Mouse (Mus musculus) heart, embryonic 11.5 days (tissue): ENCODE measurements at regions not wholly inside any gene's neighbourhood (a gene's known extent, or its start where the extent isn't known, plus 50 kb on each side); places are given as distances from the start of the nearest gene placed in this dataset.

ENCODE experiments used
- ATAC-seq: fragments of 200-750 bp; cut with Nextera tagmentation; replicated peaks from 2 replicates; pipeline ENCODE4 v1.8.0; 2017; ENCODE audit warnings: moderate library complexity; ENCODE audit not compliant: insufficient number of reproducible peaks, low FRiP score, low TSS enrichment
- H3K27ac ChIP-seq: fragments of 300-500 bp; sonication (generic); 2 replicates; pipeline ENCODE4 v1.5.1; 2014; ENCODE audit warnings: mild to moderate bottlenecking, low read depth, low read length
- H3K27me3 ChIP-seq: fragments of 300-500 bp; sonication (generic); 2 replicates; pipeline ENCODE4 v1.6.1; 2014; ENCODE audit warnings: mild to moderate bottlenecking, low read length, mixed read lengths; ENCODE audit not compliant: control insufficient read depth, insufficient read depth
- H3K36me3 ChIP-seq: fragments of 300-500 bp; sonication (generic); 2 replicates; pipeline ENCODE4 v1.6.1; 2014; ENCODE audit warnings: mild to moderate bottlenecking, low read length, moderate library complexity, mixed read lengths; ENCODE audit not compliant: control insufficient read depth, insufficient read depth
- H3K4me1 ChIP-seq: fragments of 300-500 bp; sonication (generic); 2 replicates; pipeline ENCODE4 v1.6.1; 2014; ENCODE audit warnings: low read length; ENCODE audit not compliant: control insufficient read depth, insufficient read depth
- H3K4me2 ChIP-seq: fragments of 300-500 bp; sonication (generic); 2 replicates; pipeline ENCODE4 v1.6.1; 2014; ENCODE audit warnings: mild to moderate bottlenecking, moderate library complexity
- H3K4me3 ChIP-seq: fragments of 300-500 bp; sonication (generic); 2 replicates; pipeline ENCODE4 v1.5.1; 2014; ENCODE audit warnings: low read depth, low read length
- H3K9ac ChIP-seq: fragments of 300-500 bp; sonication (generic); 2 replicates; pipeline ENCODE4 v1.6.1; 2014; ENCODE audit warnings: mild to moderate bottlenecking, low read depth, low read length, moderate library complexity
- H3K9me3 ChIP-seq: fragments of 300-500 bp; sonication (generic); replicated peaks from 2 replicates; pipeline ENCODE4 v1.6.1; 2016; ENCODE audit warnings: low read length; ENCODE audit not compliant: control insufficient read depth
- whole genome bisulfite sequencing: fragments of 180-500 bp; shearing (Covaris S2); extraction: QIAGEN DNeasy Blood & Tissue Kit; methylation state at CpG from one replicate; pipeline ENCODE4 v1.1.7; 2014; ENCODE audit not compliant: insufficient replicate concordance; 5-methylcytosine and 5-hydroxymethylcytosine counted together

DNA sequence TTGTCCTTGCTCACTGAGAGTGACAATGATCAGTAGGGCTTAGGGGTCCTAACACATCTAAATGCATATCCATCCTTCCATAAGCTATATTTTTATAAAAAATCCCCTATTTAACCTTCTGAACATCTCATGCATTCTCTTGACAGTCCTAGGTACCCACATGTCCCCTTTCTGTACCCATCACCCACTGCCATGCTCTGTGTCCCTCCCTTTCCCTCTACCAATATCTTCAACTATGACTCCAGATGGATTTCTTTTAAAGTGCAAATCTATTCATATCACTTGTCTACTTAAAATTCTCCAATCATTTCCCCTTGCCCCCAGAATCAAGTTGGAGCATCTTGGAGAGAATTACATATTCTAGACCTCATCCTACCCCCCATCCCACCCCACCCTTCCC is 235.6 kb downstream of the Qdpr start:
- Histone ChIP-seq H3K9me3 (no peaks in the 10 kb centered on the region), H3K36me3 (no peaks in the 10 kb centered on the region), H3K9ac (no peak overlapping the region), H3K4me2 (no peak overlapping the region), H3K4me3 (no peak overlapping the region), H3K27me3 (no peaks in the 10 kb centered on the region), H3K27ac (no peak overlapping the region), H3K4me1 (no peaks in the 10 kb centered on the region)
- ATAC-seq = no peak

DNA sequence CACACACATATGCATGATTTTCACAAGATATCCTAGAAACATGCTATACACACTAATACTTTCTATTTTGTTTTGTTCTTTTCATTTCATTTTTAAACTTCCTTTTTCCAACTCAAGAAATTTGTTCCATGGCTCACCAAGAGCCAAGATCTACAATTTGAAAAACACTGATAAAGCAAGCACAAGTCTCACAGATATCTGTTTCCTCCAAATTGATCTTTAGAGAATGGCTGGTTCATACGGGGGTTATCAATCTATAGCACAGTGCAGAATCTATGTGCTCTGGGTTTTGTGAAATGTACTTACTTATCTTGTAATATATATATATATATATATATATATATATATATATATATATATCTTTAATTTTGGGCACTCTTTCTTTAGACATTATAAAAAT is 251.6 kb downstream of the Qdpr start:
- Histone ChIP-seq H3K4me1 (no peaks in the 10 kb centered on the region), H3K4me3 (no peak overlapping the region), H3K36me3 (no peaks in the 10 kb centered on the region), H3K9me3 (no peaks in the 10 kb centered on the region), H3K27ac (no peak overlapping the region), H3K4me2 (no peak overlapping the region), H3K27me3 (no peaks in the 10 kb centered on the region), H3K9ac (no peak overlapping the region)
- WGBS = 72% methylated on average over 1 of the region's 1 CpGs
- no peak for ATAC-seq

DNA sequence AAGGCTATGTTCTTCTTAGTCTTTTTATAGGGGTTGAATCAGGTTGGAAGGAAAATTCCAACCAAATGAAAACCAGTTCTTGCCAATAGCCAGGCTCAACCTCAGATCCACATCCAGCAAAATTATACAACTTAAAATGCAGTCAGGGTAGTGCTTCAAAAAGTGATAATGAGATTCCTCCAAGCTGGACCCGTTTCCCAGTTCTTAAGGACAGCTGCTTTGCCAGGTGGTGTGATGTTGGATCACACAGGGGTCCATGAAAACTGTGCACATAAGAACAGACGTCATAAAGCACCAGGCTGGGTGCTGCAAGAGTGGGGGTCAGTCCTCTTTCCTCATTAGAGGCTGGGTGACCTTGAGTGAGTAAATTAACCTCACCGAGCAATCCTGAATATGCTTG is 253.9 kb downstream of the Qdpr start:
- Histone ChIP-seq H3K4me3 (no peak overlapping the region), H3K9me3 (no peaks in the 10 kb centered on the region), H3K27ac (no peak overlapping the region), H3K27me3 (no peaks in the 10 kb centered on the region), H3K36me3 (no peaks in the 10 kb centered on the region), H3K4me2 (no peak overlapping the region), H3K4me1 (no peaks in the 10 kb centered on the region), H3K9ac (no peak overlapping the region)
- ATAC-seq = no peak
- 59% methylated on average over 3 of the region's 3 CpGs for WGBS

DNA sequence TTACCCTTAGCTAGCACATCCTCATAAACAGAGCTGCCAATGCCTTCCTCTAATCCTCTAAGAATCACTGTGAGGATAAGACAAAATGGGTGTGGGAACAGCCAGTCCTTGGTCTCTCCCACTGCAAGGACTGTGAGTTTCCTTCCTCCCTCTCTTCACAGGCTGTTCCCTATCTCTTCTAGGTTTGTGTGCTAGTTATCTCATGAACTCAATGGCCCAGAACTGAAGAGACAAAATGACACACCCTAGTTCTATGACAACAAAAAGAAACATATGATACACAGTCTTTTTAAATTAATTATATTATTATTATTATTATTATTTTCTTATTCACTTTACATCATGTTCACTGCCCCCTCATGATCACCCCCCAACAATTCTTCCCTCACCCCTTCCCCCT is 257.7 kb downstream of the Qdpr start:
- no peak overlapping the region for H3K9ac ChIP-seq
- no peak overlapping the region for H3K4me2 ChIP-seq
- no peaks in the 10 kb centered on the region for H3K36me3 ChIP-seq
- H3K9me3 ChIP-seq = no peaks in the 10 kb centered on the region
- H3K4me3 ChIP-seq = no peak overlapping the region
- H3K27ac ChIP-seq = no peak overlapping the region
- no peaks in the 10 kb centered on the region for H3K27me3 ChIP-seq
- no peaks in the 10 kb centered on the region for H3K4me1 ChIP-seq
- ATAC-seq = no peak

DNA sequence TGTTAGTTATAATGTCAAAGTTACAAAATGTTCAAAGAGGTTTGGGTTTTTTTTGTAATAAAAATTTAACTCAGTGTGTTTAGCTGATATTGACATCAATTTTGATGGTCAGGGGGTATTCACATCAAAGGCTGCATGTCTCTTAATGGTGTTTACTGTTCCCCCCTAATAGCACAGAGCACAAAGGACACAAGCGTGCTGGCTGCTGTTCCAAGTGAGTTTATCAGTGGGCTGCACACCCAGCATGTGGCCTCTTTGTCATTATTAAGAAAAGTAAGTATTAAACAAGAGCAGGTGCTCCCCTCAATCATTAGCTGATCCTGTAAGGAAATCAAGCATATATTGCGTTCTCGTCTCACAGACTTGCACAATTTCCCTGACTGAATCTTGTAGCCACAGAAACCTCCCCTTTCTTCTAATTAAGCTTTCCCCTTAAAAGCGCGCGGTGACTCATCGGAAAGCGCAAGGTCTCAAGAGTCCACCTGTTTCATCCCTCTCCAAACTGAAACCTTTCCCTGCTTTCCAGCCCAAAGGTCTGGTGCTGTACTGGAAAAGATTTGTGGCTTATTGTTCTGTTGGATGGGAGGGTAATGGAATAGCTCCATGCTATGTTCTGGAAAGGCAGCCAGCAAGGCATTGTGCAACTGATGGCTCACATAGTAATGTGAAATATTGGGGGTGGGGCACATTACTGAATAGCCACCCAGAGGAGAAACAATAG is 276.8 kb downstream of the Qdpr start:
- H3K27me3 ChIP-seq = no peaks in the 10 kb centered on the region
- no peak overlapping the region for H3K27ac ChIP-seq
- no peak overlapping the region for H3K9ac ChIP-seq
- H3K4me3 ChIP-seq = no peak overlapping the region
- no peak overlapping the region for H3K4me2 ChIP-seq
- no peak for ATAC-seq
- no peaks in the 10 kb centered on the region for H3K9me3 ChIP-seq
- H3K36me3 ChIP-seq = no peaks in the 10 kb centered on the region
- WGBS = 76% methylated on average over 8 of the region's 8 CpGs
- no peaks in the 10 kb centered on the region for H3K4me1 ChIP-seq

DNA sequence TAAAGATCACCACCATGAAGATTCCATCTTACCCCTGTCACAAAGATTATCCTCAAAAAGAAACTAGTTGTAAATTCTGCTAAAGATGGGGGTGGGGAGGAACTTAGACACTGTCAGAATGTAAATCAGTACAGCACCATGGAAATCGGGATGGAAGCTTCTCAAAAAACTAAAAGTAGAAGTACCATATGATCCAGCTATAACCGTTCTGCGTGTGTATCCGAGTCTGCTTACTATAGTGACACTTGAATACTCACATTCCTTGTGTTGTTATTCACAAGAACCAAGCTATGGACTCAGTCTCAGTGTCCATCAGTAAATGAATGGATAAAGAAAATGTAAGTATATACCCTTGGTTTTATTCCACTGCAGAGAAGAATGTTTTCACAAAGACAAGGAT is 290.8 kb downstream of the Qdpr start:
- no peak overlapping the region for H3K9ac ChIP-seq
- no peak overlapping the region for H3K27ac ChIP-seq
- ATAC-seq = no peak
- no peaks in the 10 kb centered on the region for H3K36me3 ChIP-seq
- no peaks in the 10 kb centered on the region for H3K9me3 ChIP-seq
- H3K4me2 ChIP-seq = no peak overlapping the region
- WGBS = 86% methylated on average over 4 of the region's 4 CpGs
- no peaks in the 10 kb centered on the region for H3K4me1 ChIP-seq
- no peak overlapping the region for H3K4me3 ChIP-seq
- no peaks in the 10 kb centered on the region for H3K27me3 ChIP-seq

DNA sequence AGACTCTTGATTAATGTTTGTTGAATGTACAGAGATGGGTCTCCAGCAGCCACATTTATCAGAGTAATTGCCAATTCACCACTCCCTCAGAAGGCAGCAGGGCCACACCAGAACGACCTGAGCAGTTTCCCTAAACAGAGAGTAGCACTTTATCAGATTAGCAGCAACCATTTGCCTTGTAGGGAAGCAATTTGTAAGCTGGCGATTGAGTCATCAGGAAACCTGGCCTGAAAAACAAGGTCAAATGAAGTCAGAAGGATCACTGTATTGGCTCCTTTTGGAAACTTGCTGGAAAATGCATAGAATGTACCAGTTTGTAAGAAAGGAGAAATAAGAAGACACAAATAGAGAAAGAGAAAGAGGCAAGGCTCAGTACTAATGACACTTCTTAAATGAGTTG is 295.1 kb downstream of the Qdpr start:
- no peak overlapping the region for H3K9ac ChIP-seq
- H3K36me3 ChIP-seq = no peaks in the 10 kb centered on the region
- no peaks in the 10 kb centered on the region for H3K9me3 ChIP-seq
- H3K27ac ChIP-seq = no peak overlapping the region
- no peaks in the 10 kb centered on the region for H3K4me1 ChIP-seq
- H3K4me3 ChIP-seq = no peak overlapping the region
- WGBS = 19% methylated on average over 2 of the region's 2 CpGs
- H3K4me2 ChIP-seq = no peak overlapping the region
- no peak for ATAC-seq
- no peaks in the 10 kb centered on the region for H3K27me3 ChIP-seq

DNA sequence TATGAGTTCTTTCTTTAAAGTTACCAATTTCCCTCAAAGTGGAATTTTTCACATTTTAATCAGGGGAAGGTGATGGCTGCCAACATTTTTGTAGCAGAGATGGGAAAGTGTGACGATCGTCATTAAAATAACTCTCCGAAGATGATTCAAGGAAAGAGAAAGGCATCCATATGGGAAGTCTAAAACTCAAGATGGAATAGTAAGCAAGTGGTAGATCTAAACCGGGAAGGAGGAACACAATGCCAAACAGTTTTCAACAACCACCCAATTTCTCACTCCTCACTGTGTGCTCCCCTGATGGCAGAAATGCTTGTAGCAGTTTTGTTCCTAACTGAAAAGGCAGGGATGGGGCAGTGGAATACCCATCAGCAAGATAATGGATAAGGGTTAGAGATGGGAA is 305.9 kb downstream of the Qdpr start:
- Histone ChIP-seq H3K36me3 (no peaks in the 10 kb centered on the region), H3K4me3 (no peak overlapping the region), H3K27me3 (no peaks in the 10 kb centered on the region), H3K4me1 (no peaks in the 10 kb centered on the region), H3K27ac (no peak overlapping the region), H3K9ac (no peak overlapping the region), H3K9me3 (no peaks in the 10 kb centered on the region), H3K4me2 (no peak overlapping the region)
- WGBS = 81% methylated on average over 4 of the region's 4 CpGs
- ATAC-seq = no peak

DNA sequence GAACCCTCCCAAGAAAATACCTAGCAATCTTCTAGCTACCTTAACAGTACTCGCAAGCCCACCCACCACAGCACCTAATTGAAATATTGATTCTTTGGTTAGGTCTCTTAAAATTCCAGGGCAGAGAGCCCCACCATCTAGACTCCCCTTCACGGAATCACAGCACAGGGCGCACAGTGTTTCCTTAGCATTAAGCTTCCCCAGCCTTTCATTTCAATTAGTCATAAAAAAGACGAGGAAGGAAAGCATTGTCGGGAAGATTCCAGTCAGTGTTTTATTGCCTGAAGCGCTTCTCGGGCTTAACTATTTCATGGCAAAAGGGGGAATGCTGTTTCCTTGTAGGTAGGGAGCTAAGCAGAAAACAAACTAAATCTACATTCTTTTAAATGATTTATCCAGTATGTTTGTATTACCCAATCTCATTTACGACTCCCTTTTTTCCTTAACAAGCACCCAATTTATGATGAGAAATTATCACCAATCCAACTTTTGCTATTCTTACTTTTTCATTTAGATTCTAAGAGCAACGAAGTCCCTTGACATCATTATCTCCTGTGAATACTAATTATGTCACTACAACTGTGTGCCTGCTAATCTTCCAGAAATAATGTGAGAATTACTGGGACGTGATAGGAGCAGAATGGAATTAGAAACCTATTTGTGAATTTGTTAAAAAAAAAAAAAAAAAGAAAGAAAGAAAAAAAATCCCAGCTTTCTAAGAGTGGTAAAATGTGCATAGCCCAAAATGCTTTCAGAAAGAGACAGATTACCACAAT is 312.6 kb downstream of the Qdpr start:
- H3K9ac ChIP-seq = no peak overlapping the region
- H3K36me3 ChIP-seq = no peaks in the 10 kb centered on the region
- no peak for ATAC-seq
- no peak overlapping the region for H3K4me3 ChIP-seq
- H3K4me1 ChIP-seq = no peaks in the 10 kb centered on the region
- H3K9me3 ChIP-seq = no peaks in the 10 kb centered on the region
- H3K27ac ChIP-seq = no peak overlapping the region
- H3K4me2 ChIP-seq = no peak overlapping the region
- H3K27me3 ChIP-seq = no peaks in the 10 kb centered on the region
- 67% methylated on average over 10 of the region's 10 CpGs for WGBS
